Mouse (Mus musculus): ENCODE results near the gene Klhl32.

The Klhl32 gene

GRCm38 (mm10) chr4:24627871-24628270 is 223.1 kb downstream of the Klhl32 start:
- DNase-seq = no peak

GRCm38 (mm10) chr4:24626686-24627085 is 224.2 kb downstream of the Klhl32 start:
- no peak for DNase-seq

GRCm38 (mm10) chr4:24625951-24626584 is 224.9 kb downstream of the Klhl32 start:
- no peak for DNase-seq

GRCm38 (mm10) chr4:24621422-24622187 is 229.3 kb downstream of the Klhl32 start:
- no peak for DNase-seq

GRCm38 (mm10) chr4:24620440-24620839 is 230.5 kb downstream of the Klhl32 start:
- DNase-seq = no peak

DNA sequence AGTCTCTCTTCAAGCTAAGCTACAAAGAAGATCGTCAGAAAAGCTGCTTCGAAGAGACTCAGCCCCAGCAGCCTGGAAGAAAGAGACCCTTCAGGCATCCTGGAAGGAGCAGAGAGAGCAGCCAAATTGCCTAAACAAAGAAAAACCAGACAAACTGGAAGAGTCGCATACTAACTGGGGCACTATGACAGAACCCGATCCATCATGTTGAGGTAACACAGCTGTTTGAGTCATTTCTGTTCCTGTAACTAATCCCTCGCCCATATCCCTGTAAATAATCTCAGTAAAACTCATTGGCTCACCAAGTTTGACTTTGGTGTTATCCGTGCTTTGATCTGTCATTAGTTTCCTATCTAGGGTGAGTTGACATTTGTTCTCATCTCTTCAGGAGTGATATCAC is 230.9 kb downstream of the Klhl32 start:
- peak; percentile 10 for DNase-seq

- no peak for DNase-seq
Observed at GRCm38 (mm10) chr4:24609564-24609963, 241.4 kb downstream of the Klhl32 start.

DNA sequence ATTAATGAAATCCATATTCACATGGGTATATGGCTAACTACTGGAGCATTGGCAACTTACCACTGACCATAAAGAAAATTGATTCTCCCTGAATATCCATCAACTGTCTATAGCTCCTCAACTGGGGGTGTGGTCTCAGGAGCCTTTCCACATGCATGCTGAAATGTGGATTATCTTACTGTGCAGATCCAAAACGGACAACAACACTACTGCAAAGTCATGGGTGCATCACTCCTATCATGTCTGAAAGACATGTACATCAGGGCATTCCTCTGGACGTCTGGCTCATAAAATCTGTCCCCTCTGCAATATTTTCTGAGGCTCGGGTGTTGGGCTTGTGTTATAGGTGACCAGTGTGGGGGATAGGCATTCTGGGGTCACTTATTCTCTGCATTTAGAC is 241.8 kb downstream of the Klhl32 start:
- DNase-seq = no peak

DNA sequence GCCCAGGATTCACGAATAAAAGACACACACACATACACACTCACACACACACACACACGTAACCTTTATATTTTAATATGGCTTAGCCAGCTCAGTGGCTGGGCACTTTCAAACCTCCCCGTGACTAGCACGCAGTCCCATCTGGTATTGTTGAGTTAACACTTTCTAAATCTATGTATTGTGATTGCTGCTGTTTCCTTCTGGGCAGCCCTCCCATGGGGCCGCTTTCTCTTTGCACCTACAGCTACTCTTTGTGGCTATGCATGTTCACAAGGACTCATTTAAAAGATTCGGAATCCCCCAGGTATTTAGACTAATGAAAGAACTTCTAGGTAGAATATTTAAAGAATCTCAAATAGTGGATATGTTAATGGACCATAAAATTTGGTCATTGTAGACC is 249.2 kb downstream of the Klhl32 start:
- no peak for DNase-seq

GRCm38 (mm10) chr4:24598637-24599036 is 252.3 kb downstream of the Klhl32 start:
- no peak for DNase-seq

DNA sequence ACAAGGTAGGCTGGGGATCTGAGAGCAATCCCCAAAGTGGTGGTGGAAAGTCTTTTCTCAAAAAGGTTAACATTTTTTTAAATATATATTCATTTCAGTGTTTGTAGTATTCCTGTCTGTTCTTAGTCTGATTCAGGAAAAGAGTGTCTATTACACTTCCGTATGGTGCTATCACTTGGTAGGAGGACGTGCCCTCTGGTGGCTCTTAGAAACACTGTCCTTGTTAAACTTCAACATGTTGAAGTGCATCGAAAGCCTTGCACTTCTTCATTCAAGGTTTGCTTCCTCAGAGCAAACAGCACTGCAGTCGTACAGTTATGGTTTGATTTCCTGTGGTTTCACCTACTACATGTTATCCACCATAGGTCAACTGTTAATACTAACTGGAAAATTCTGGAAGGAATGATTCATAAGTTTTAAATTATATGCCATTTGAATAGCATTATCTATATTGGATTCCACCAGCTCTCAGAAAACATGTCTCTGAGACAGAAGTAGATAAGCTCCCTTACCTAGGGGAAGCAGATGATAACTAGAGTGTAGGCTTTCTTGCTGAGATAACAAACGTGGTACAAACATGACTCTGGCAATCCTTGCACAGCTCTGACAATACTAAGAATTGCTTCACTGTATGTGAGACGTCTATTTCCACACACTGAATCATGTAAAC is 253.8 kb downstream of the Klhl32 start:
- DNase-seq = no peak

DNA sequence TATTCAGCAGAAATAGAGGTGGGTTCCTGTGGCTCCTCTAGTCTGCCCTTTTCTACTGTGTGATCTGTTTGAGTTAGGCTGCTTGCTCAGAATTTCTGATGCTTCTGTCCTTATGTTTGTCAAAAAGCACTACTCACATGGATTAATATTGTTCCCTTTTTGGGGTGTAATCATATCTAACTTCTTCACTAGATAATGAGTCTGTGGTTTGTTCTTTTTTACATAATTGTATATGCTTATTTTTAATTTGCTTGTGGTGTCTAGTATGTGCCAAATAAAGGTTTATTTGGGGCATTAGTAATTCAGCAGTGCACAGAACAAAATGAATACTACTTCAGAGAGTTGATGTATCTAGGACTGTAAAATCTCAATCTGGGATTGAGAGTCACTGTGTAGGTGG is 256.1 kb downstream of the Klhl32 start:
- DNase-seq = no peak

DNA sequence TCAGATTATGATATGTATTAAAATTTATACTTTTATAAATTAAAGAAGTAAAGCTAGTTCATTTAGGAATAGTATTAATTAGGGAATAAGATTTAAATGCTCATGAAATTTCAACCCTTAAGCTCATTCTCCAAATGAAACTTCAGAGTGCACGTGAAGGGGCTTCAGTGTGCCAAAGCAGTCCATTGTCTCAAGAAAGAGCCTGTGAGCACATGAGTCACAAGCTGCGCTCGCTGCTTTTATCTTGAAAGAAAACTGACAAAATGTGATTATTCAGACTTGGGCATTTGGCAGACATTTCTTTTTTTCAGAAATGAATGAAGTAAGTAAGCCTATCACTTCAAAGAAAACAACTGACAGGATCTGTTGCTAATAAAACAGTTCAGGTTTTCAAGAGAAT is 266.9 kb downstream of the Klhl32 start:
- no peak for DNase-seq

GRCm38 (mm10) chr4:24582295-24582694 is 268.6 kb downstream of the Klhl32 start:
- DNase-seq = no peak

GRCm38 (mm10) chr4:24577594-24577993 is 273.3 kb downstream of the Klhl32 start:
- DNase-seq = no peak

DNA sequence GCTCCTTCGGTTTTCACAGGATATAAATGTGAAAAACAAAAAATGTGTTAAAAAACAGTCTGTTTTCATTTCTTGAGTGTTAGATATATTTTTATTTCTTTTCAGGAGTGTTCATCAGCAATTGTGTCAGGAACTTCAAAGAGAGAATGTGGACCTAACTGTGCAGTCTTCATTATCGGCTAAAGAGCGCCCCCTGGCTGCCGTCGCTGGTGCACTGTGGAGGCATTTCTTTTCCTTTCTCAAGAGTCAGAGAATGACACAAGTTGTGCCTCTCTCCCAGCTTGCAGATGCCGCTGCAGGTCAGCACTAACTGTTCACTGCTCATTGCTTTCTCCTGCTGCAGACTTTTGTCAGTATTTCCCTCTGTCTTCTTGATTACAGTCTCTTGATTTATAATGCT is 276.6 kb downstream of the Klhl32 start:
- peak; percentile 78 for DNase-seq

GRCm38 (mm10) chr4:24568989-24569556 is 281.9 kb downstream of the Klhl32 start:
- no peak for DNase-seq

- no peak for DNase-seq
Observed at GRCm38 (mm10) chr4:24568026-24568425, 282.9 kb downstream of the Klhl32 start.

Data from embryo, embryonic 11 days (tissue).